Mouse (Mus musculus): ENCODE measurements around the gene Ccr9. TPM values are rescaled to one million over a fixed set of nuclear protein-coding genes. Genes with fewer than 3 reads are reported as not detected.

Ccr9 gene
- polyA plus RNA-seq (2015; fragmentation: Nextera tagmentation; extraction: Ambion mirVana), result 0.70 and 1.4 TPM in 2 replicates

DNA sequence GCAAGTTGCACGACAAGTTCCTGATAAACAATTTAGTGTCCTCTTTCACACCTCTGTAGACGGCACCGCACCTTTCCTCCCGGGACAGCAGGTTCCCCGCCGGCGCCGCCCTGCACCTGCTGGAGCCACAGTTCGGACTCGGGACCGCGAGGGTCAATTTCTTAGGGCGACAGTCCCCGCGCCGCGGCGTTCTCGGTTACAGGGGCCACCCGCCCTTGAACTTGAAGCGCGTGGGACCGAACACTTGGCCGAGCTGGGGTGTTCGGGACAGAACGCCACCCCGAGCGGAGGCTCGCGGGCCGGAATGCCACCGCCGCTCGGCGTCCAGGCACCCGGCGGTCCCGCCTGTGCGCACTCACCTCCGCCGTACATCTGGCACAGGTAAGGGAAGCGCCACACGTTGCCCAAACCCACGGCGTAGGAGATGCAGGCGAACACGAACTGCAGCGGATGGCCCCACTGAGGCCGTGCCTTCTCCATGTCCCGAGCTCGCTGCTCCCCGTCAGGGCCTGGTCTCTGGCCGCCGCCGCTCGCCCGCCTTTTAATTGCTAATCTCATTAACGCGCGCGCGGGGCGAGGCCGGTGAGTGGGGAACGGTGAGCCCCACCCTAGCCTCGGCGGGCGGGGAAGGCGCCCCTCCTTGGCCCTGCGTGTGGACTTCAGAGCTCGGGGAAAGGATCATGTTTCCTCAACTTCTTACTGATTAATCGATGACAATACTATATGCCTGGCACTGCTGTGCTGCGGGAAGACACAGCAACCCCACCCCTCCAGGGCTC lies at the start of gene Ccr9, which contains the start of gene Slc6a20a:
Ccr9 (plus strand) TSS at position 113 of the 779 bp plus-strand sequence.
Slc6a20a (minus strand) TSS at position 559 of the 779 bp plus-strand sequence.
- Histone ChIP-seq H3K9me3 (ENCODE audit: control insufficient read depth, low read length) (no peaks in the 10 kb centered on the region), H3K27ac (ENCODE audit: low read length) (peak within 1 kb of the TSS; percentile 80), H3K4me1 (ENCODE audit: control insufficient read depth, insufficient read depth, low read length) (peaks cover 3% of the 10 kb centered on the region), H3K36me3 (ENCODE audit: control insufficient read depth, insufficient read depth, low read length) (no peaks in the 10 kb centered on the region), H3K4me3 (ENCODE audit: low read length) (peak within 1 kb of the TSS; percentile 61), H3K4me2 (ENCODE audit: low read depth, low read length) (peak within 1 kb of the TSS; percentile 80), H3K27me3 (replicated peaks; ENCODE audit: control insufficient read depth, insufficient read depth, low read length) (peaks cover 7% of the 10 kb centered on the region; the same call in 1 of the 2 replicates), H3K9ac (ENCODE audit: low read depth, low read length) (peak within 1 kb of the TSS; percentile 76)
- WGBS, result under 1% methylated on average over 73 of the region's 73 CpGs
- ATAC-seq, result peak; percentile 95

DNA sequence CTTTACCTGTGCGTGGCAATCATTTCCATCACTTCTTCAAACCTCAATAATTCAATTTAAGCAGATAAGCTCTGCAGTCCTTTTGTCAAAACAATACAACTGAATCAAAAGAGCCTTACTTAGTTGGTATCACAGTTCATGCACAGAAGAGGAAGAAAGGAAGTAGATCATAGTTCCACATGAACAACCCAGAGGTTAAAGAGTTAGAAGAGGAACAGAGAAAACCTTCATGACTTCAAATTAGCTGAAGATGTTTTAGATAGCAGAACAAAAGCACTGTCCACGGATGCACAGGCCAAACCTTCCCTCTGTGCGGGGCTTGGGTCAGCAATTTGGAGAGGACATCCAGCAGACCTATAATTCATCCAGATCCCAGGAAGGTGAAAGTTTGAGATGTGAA lies 46.6 kb upstream of the Ccr9 start:
- Histone ChIP-seq H3K9me3 (ENCODE audit: control insufficient read depth, low read length) (no peaks in the 10 kb centered on the region), H3K9ac (ENCODE audit: low read depth, low read length) (no peak overlapping the region), H3K27me3 (replicated peaks; ENCODE audit: control insufficient read depth, insufficient read depth, low read length) (no peaks in the 10 kb centered on the region), H3K4me2 (ENCODE audit: low read depth, low read length) (no peak overlapping the region), H3K27ac (ENCODE audit: low read length) (no peak overlapping the region), H3K36me3 (ENCODE audit: control insufficient read depth, insufficient read depth, low read length) (no peaks in the 10 kb centered on the region), H3K4me3 (ENCODE audit: low read length) (no peak overlapping the region), H3K4me1 (ENCODE audit: control insufficient read depth, insufficient read depth, low read length) (no peaks in the 10 kb centered on the region)
- WGBS, result 81% methylated on average over 3 of the region's 3 CpGs
- no peak for ATAC-seq

DNA sequence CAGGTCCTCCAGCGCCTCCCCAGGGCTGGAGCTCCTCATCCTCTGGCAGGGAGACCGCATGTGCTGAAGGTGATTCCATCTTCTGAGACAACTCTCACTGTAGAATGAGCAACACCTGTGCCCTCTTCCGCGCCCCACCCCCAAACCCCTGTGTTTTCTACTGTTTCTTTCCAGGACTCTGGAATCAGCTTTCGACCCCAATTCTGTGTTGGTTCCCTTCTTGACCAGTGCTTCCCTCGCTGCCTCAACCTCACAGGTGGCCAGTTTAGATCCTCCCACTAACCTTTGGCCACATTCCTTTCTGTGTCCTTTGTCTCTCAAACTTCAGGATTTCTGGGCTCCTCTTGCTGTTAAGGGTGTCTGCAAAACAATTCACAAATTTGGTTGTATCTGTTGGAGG lies 46.0 kb upstream of the Ccr9 start, which contains the start of gene Slc6a20b:
Slc6a20b (minus strand) TSS at position 285 of the 400 bp plus-strand sequence.
- Histone ChIP-seq H3K4me3 (ENCODE audit: low read length) (no peak within 1 kb of the TSS), H3K9me3 (ENCODE audit: control insufficient read depth, low read length) (no peaks in the 10 kb centered on the region), H3K27me3 (replicated peaks; ENCODE audit: control insufficient read depth, insufficient read depth, low read length) (no peaks in the 10 kb centered on the region), H3K9ac (ENCODE audit: low read depth, low read length) (no peak within 1 kb of the TSS), H3K27ac (ENCODE audit: low read length) (no peak within 1 kb of the TSS), H3K4me2 (ENCODE audit: low read depth, low read length) (no peak within 1 kb of the TSS), H3K36me3 (ENCODE audit: control insufficient read depth, insufficient read depth, low read length) (no peaks in the 10 kb centered on the region), H3K4me1 (ENCODE audit: control insufficient read depth, insufficient read depth, low read length) (no peaks in the 10 kb centered on the region)
- 77% methylated on average over 6 of the region's 6 CpGs for WGBS
- ATAC-seq, result 0 out of 2 replicates have a peak, but pooled peaks have one; percentile 8

DNA sequence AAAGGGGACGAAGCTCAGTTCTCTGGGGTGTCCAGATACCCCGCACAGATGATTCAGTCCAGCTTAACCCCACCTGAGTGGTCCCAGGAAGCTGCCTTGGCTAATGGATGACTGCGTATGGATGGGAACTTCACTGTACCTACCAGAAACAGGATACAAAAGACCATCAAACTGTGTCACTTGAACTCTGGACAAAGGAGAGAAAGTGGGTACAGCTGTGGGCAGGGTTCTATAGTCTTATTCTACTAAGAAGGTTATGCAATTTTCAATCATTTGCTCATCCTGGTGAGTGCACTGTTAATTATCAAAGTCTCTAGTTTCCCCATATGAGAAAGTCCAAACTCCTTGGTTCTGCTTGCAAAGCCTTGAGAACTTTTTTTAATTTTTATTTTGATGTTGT lies 45.2 kb upstream of the Ccr9 start:
- WGBS, result 75% methylated on average over 3 of the region's 3 CpGs
- no peak overlapping the region for H3K27ac ChIP-seq (ENCODE audit: low read length)

GRCm38 (mm10) chr9:123636771-123637170 lies 41.5 kb upstream of the Ccr9 start:
- H3K4me1 ChIP-seq (ENCODE audit: control insufficient read depth, insufficient read depth, low read length), result no peaks in the 10 kb centered on the region
- no peaks in the 10 kb centered on the region for H3K36me3 ChIP-seq (ENCODE audit: control insufficient read depth, insufficient read depth, low read length)
- no peak for ATAC-seq
- H3K27ac ChIP-seq (ENCODE audit: low read length), result no peak overlapping the region
- H3K4me3 ChIP-seq (ENCODE audit: low read length), result no peak overlapping the region
- H3K27me3 ChIP-seq (replicated peaks; ENCODE audit: control insufficient read depth, insufficient read depth, low read length), result no peaks in the 10 kb centered on the region
- no peaks in the 10 kb centered on the region for H3K9me3 ChIP-seq (ENCODE audit: control insufficient read depth, low read length)
- H3K9ac ChIP-seq (ENCODE audit: low read depth, low read length), result no peak overlapping the region
- H3K4me2 ChIP-seq (ENCODE audit: low read depth, low read length), result no peak overlapping the region
- 71% methylated on average over 5 of the region's 5 CpGs for WGBS

More for the DNA sequence above, 45.2 kb upstream of the Ccr9 start:
- Histone ChIP-seq H3K4me2 (ENCODE audit: low read depth, low read length) (no peak overlapping the region), H3K9ac (ENCODE audit: low read depth, low read length) (no peak overlapping the region), H3K4me1 (ENCODE audit: control insufficient read depth, insufficient read depth, low read length) (no peaks in the 10 kb centered on the region), H3K4me3 (ENCODE audit: low read length) (no peak overlapping the region), H3K9me3 (ENCODE audit: control insufficient read depth, low read length) (no peaks in the 10 kb centered on the region), H3K36me3 (ENCODE audit: control insufficient read depth, insufficient read depth, low read length) (no peaks in the 10 kb centered on the region), H3K27me3 (replicated peaks; ENCODE audit: control insufficient read depth, insufficient read depth, low read length) (no peaks in the 10 kb centered on the region)
- no peak for ATAC-seq

- Histone ChIP-seq H3K9ac (ENCODE audit: low read depth, low read length) (no peak overlapping the region), H3K4me1 (ENCODE audit: control insufficient read depth, insufficient read depth, low read length) (no peaks in the 10 kb centered on the region), H3K4me3 (ENCODE audit: low read length) (no peak overlapping the region), H3K9me3 (ENCODE audit: control insufficient read depth, low read length) (no peaks in the 10 kb centered on the region), H3K4me2 (ENCODE audit: low read depth, low read length) (no peak overlapping the region), H3K27ac (ENCODE audit: low read length) (no peak overlapping the region), H3K27me3 (replicated peaks; ENCODE audit: control insufficient read depth, insufficient read depth, low read length) (no peaks in the 10 kb centered on the region), H3K36me3 (ENCODE audit: control insufficient read depth, insufficient read depth, low read length) (no peaks in the 10 kb centered on the region)
- ATAC-seq, result 0 out of 2 replicates have a peak, but pooled peaks have one; percentile 1
Observed at GRCm38 (mm10) chr9:123638231-123638630, 40.0 kb upstream of the Ccr9 start.

DNA sequence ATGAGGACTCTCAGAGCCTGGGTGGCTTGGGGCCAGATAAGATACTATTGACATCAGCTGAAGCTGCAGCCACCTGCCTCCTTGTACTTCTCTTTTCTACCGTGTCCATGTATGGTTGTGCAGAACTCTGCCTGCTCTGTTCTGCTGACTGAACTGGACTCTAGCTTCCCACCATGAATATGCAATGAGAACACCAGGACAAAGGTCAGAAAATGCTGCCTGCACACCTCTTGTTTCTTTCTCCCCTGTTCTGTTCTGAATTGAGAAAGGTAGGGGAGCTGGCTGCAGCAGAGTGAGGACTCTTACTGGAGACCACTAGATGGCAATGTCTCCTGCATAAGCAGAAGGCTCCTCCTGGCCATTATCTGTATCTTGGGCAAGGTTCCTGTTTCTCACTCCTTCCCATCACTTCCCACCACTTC lies 39.6 kb upstream of the Ccr9 start:
- no peak overlapping the region for H3K4me3 ChIP-seq (ENCODE audit: low read length)
- no peak overlapping the region for H3K9ac ChIP-seq (ENCODE audit: low read depth, low read length)
- H3K27ac ChIP-seq (ENCODE audit: low read length), result no peak overlapping the region
- H3K27me3 ChIP-seq (replicated peaks; ENCODE audit: control insufficient read depth, insufficient read depth, low read length), result no peaks in the 10 kb centered on the region
- H3K4me2 ChIP-seq (ENCODE audit: low read depth, low read length), result no peak overlapping the region
- WGBS, result 64% methylated on average over 1 of the region's 1 CpGs
- no peaks in the 10 kb centered on the region for H3K36me3 ChIP-seq (ENCODE audit: control insufficient read depth, insufficient read depth, low read length)
- H3K9me3 ChIP-seq (ENCODE audit: control insufficient read depth, low read length), result no peaks in the 10 kb centered on the region
- H3K4me1 ChIP-seq (ENCODE audit: control insufficient read depth, insufficient read depth, low read length), result no peaks in the 10 kb centered on the region
- peak; percentile 78 for ATAC-seq

GRCm38 (mm10) chr9:123640106-123640505 lies 38.1 kb upstream of the Ccr9 start:
- Histone ChIP-seq H3K4me2 (ENCODE audit: low read depth, low read length) (no peak overlapping the region), H3K27me3 (replicated peaks; ENCODE audit: control insufficient read depth, insufficient read depth, low read length) (no peaks in the 10 kb centered on the region), H3K4me1 (ENCODE audit: control insufficient read depth, insufficient read depth, low read length) (no peaks in the 10 kb centered on the region), H3K9me3 (ENCODE audit: control insufficient read depth, low read length) (no peaks in the 10 kb centered on the region), H3K4me3 (ENCODE audit: low read length) (no peak overlapping the region), H3K36me3 (ENCODE audit: control insufficient read depth, insufficient read depth, low read length) (no peaks in the 10 kb centered on the region), H3K27ac (ENCODE audit: low read length) (peak overlapping the region; percentile 53), H3K9ac (ENCODE audit: low read depth, low read length) (no peak overlapping the region)
- peak; percentile 37 for ATAC-seq
- WGBS, result 53% methylated on average over 1 of the region's 1 CpGs

- no peaks in the 10 kb centered on the region for H3K36me3 ChIP-seq (ENCODE audit: control insufficient read depth, insufficient read depth, low read length)
- H3K4me1 ChIP-seq (ENCODE audit: control insufficient read depth, insufficient read depth, low read length), result peaks cover 3% of the 10 kb centered on the region; the same call in 1 of the 2 replicates
- peak; percentile 80 for ATAC-seq
- no peak overlapping the region for H3K9ac ChIP-seq (ENCODE audit: low read depth, low read length)
- no peak overlapping the region for H3K4me2 ChIP-seq (ENCODE audit: low read depth, low read length)
- WGBS, result 60% methylated on average over 2 of the region's 2 CpGs
- no peaks in the 10 kb centered on the region for H3K27me3 ChIP-seq (replicated peaks; ENCODE audit: control insufficient read depth, insufficient read depth, low read length)
- H3K9me3 ChIP-seq (ENCODE audit: control insufficient read depth, low read length), result no peaks in the 10 kb centered on the region
- no peak overlapping the region for H3K27ac ChIP-seq (ENCODE audit: low read length)
- H3K4me3 ChIP-seq (ENCODE audit: low read length), result no peak overlapping the region
Observed at GRCm38 (mm10) chr9:123649785-123650511, 28.3 kb upstream of the Ccr9 start.

Measured in intestine, embryonic 16.5 days (tissue).